Mouse (Mus musculus): Measurements from ENCODE around the gene March8. TPM values are rescaled to one million over a fixed set of nuclear protein-coding genes. Genes with fewer than 3 reads are reported as not detected.

March8 gene
- polyA plus RNA-seq, 1 experiment = 21.2 TPM

GRCm38 (mm10) chr6:116406680-116407079 lies 68.9 kb downstream of the March8 start:
- peak overlapping the region; percentile 49 for H3ac ChIP-seq (ENCODE audit: control insufficient read depth, insufficient read length, low read depth)
- TF ChIP-seq CTCF (IDR thresholded peaks at IDR 0.05; ENCODE audit: control insufficient read depth, insufficient read depth, insufficient read length) = no peak
- TF ChIP-seq USF1 (IDR thresholded peaks at IDR 0.05; ENCODE audit: low read depth) = peak; percentile 66
- peak; percentile 59 for TF ChIP-seq MYOD1 (IDR thresholded peaks at IDR 0.05; ENCODE audit: control insufficient read depth, insufficient read length, low read depth)
- peak; percentile 52 for TF ChIP-seq FOSL1 (IDR thresholded peaks at IDR 0.05; ENCODE audit: insufficient read depth, low read length, poor library complexity, severe bottlenecking)
- peak; percentile 30 for TF ChIP-seq MAX (IDR thresholded peaks at IDR 0.05)

GRCm38 (mm10) chr6:116407216-116407615 lies 69.4 kb downstream of the March8 start:
- no peaks in the 10 kb centered on the region for H3K79me3 ChIP-seq (ENCODE audit: low read depth)
- no peak overlapping the region for H3ac ChIP-seq (ENCODE audit: control insufficient read depth, insufficient read length, low read depth)
- H3K79me2 ChIP-seq (ENCODE audit: control insufficient read depth, insufficient read depth) = no peaks in the 10 kb centered on the region
- TF ChIP-seq USF1 (IDR thresholded peaks at IDR 0.05; ENCODE audit: low read depth) (no peak), MYOG (IDR thresholded peaks at IDR 0.05; ENCODE audit: control insufficient read depth, extremely low read depth, insufficient read length) (no peak), MAX (IDR thresholded peaks at IDR 0.05) (no peak), CEBPB (IDR thresholded peaks at IDR 0.05; ENCODE audit: low read depth) (no peak), CTCF (IDR thresholded peaks at IDR 0.05; ENCODE audit: control insufficient read depth, insufficient read depth, insufficient read length) (no peak), MYOD1 (IDR thresholded peaks at IDR 0.05; ENCODE audit: control insufficient read depth, insufficient read length, low read depth) (no peak), FOSL1 (IDR thresholded peaks at IDR 0.05; ENCODE audit: insufficient read depth, low read length, poor library complexity, severe bottlenecking) (no peak)
- no peak overlapping the region for H3K4me3 ChIP-seq (ENCODE audit: insufficient read depth, poor library complexity, severe bottlenecking)
- H3K27me3 ChIP-seq (ENCODE audit: control insufficient read depth, insufficient read depth, insufficient read length) = no peaks in the 10 kb centered on the region
- peaks cover 9% of the 10 kb centered on the region for H3K36me3 ChIP-seq (ENCODE audit: control insufficient read depth, insufficient read depth)

More at GRCm38 (mm10) chr6:116406680-116407079, 68.9 kb downstream of the March8 start:
- H3K79me3 ChIP-seq (ENCODE audit: low read depth) = no peaks in the 10 kb centered on the region
- H3K36me3 ChIP-seq (ENCODE audit: control insufficient read depth, insufficient read depth) = peaks cover 9% of the 10 kb centered on the region
- H3K79me2 ChIP-seq (ENCODE audit: control insufficient read depth, insufficient read depth) = no peaks in the 10 kb centered on the region
- no peak overlapping the region for H3K4me3 ChIP-seq (ENCODE audit: insufficient read depth, poor library complexity, severe bottlenecking)
- no peaks in the 10 kb centered on the region for H3K27me3 ChIP-seq (ENCODE audit: control insufficient read depth, insufficient read depth, insufficient read length)

GRCm38 (mm10) chr6:116407956-116408657 lies 70.3 kb downstream of the March8 start:
- Histone ChIP-seq H3K79me2 (ENCODE audit: control insufficient read depth, insufficient read depth) (no peaks in the 10 kb centered on the region), H3K36me3 (ENCODE audit: control insufficient read depth, insufficient read depth) (peaks cover 9% of the 10 kb centered on the region), H3ac (ENCODE audit: control insufficient read depth, insufficient read length, low read depth) (peak overlapping the region; percentile 10), H3K79me3 (ENCODE audit: low read depth) (no peaks in the 10 kb centered on the region), H3K4me3 (ENCODE audit: insufficient read depth, poor library complexity, severe bottlenecking) (no peak overlapping the region), H3K27me3 (ENCODE audit: control insufficient read depth, insufficient read depth, insufficient read length) (no peaks in the 10 kb centered on the region)
- TF ChIP-seq MYOD1 (IDR thresholded peaks at IDR 0.05; ENCODE audit: control insufficient read depth, insufficient read length, low read depth) = peak; percentile 96
- no peak for TF ChIP-seq USF1 (IDR thresholded peaks at IDR 0.05; ENCODE audit: low read depth)
- TF ChIP-seq MAX (IDR thresholded peaks at IDR 0.05) = peak; percentile 37
- TF ChIP-seq CEBPB (IDR thresholded peaks at IDR 0.05; ENCODE audit: low read depth) = peak; percentile 7
- no peak for TF ChIP-seq CTCF (IDR thresholded peaks at IDR 0.05; ENCODE audit: control insufficient read depth, insufficient read depth, insufficient read length)
- TF ChIP-seq FOSL1 (IDR thresholded peaks at IDR 0.05; ENCODE audit: insufficient read depth, low read length, poor library complexity, severe bottlenecking) = peak; percentile 32
- no peak for TF ChIP-seq MYOG (IDR thresholded peaks at IDR 0.05; ENCODE audit: control insufficient read depth, extremely low read depth, insufficient read length)

GRCm38 (mm10) chr6:116410436-116410835 lies 72.6 kb downstream of the March8 start:
- H3K79me3 ChIP-seq (ENCODE audit: low read depth) = no peaks in the 10 kb centered on the region
- H3K4me3 ChIP-seq (ENCODE audit: insufficient read depth, poor library complexity, severe bottlenecking) = no peak overlapping the region
- H3ac ChIP-seq (ENCODE audit: control insufficient read depth, insufficient read length, low read depth) = no peak overlapping the region
- H3K27me3 ChIP-seq (ENCODE audit: control insufficient read depth, insufficient read depth, insufficient read length) = no peaks in the 10 kb centered on the region
- H3K36me3 ChIP-seq (ENCODE audit: control insufficient read depth, insufficient read depth) = peaks cover 9% of the 10 kb centered on the region
- TF ChIP-seq USF1 (IDR thresholded peaks at IDR 0.05; ENCODE audit: low read depth) (no peak), FOSL1 (IDR thresholded peaks at IDR 0.05; ENCODE audit: insufficient read depth, low read length, poor library complexity, severe bottlenecking) (no peak), CTCF (IDR thresholded peaks at IDR 0.05; ENCODE audit: control insufficient read depth, insufficient read depth, insufficient read length) (no peak)
- H3K79me2 ChIP-seq (ENCODE audit: control insufficient read depth, insufficient read depth) = no peaks in the 10 kb centered on the region

- Histone ChIP-seq H3K79me2 (ENCODE audit: control insufficient read depth, insufficient read depth) (no peaks in the 10 kb centered on the region), H3K27me3 (ENCODE audit: control insufficient read depth, insufficient read depth, insufficient read length) (no peaks in the 10 kb centered on the region), H3K79me3 (ENCODE audit: low read depth) (no peaks in the 10 kb centered on the region), H3K36me3 (ENCODE audit: control insufficient read depth, insufficient read depth) (peaks cover 9% of the 10 kb centered on the region), H3ac (ENCODE audit: control insufficient read depth, insufficient read length, low read depth) (no peak overlapping the region), H3K4me3 (ENCODE audit: insufficient read depth, poor library complexity, severe bottlenecking) (no peak overlapping the region)
- no peak for TF ChIP-seq MYOD1 (IDR thresholded peaks at IDR 0.05; ENCODE audit: control insufficient read depth, insufficient read length, low read depth)
- no peak for TF ChIP-seq USF1 (IDR thresholded peaks at IDR 0.05; ENCODE audit: low read depth)
- TF ChIP-seq MYOG (IDR thresholded peaks at IDR 0.05; ENCODE audit: control insufficient read depth, extremely low read depth, insufficient read length) = no peak
- no peak for TF ChIP-seq MAX (IDR thresholded peaks at IDR 0.05)
- TF ChIP-seq FOSL1 (IDR thresholded peaks at IDR 0.05; ENCODE audit: insufficient read depth, low read length, poor library complexity, severe bottlenecking) = no peak
- no peak for TF ChIP-seq CEBPB (IDR thresholded peaks at IDR 0.05; ENCODE audit: low read depth)
- TF ChIP-seq CTCF (IDR thresholded peaks at IDR 0.05; ENCODE audit: control insufficient read depth, insufficient read depth, insufficient read length) = no peak
Measured at GRCm38 (mm10) chr6:116411716-116412115, 73.9 kb downstream of the March8 start.

Measured in C2C12 (cell line).